Mouse (Mus musculus) embryonic facial prominence, embryonic 15.5 days (tissue): Measurements from ENCODE around the gene Syne1. TPM values are rescaled to one million over a fixed set of nuclear protein-coding genes. Genes with fewer than 3 reads are reported as not detected.

ENCODE experiments used
- ATAC-seq: fragments of 200-750 bp; cut with Nextera tagmentation; 2 replicates; pipeline ENCODE4 v1.8.0; 2017; ENCODE audit warnings: low read depth, moderate TSS enrichment; ENCODE audit not compliant: insufficient number of reproducible peaks, low FRiP score, low TSS enrichment
- H3K27ac ChIP-seq: fragments of 300-500 bp; sonication (generic); replicated peaks from 2 replicates; pipeline ENCODE4 v1.5.1; 2015; ENCODE audit warnings: mild to moderate bottlenecking, inconsistent platforms
- H3K27me3 ChIP-seq: fragments of 300-500 bp; sonication (generic); 2 replicates; pipeline ENCODE4 v1.6.1; 2015; ENCODE audit warnings: inconsistent platforms
- H3K36me3 ChIP-seq: fragments of 300-500 bp; sonication (generic); 2 replicates; pipeline ENCODE4 v1.6.1; 2015; ENCODE audit warnings: mild to moderate bottlenecking, inconsistent platforms
- H3K4me1 ChIP-seq: fragments of 300-500 bp; sonication (generic); 2 replicates; pipeline ENCODE4 v1.6.1; 2015; ENCODE audit warnings: inconsistent platforms
- H3K4me2 ChIP-seq: fragments of 300-500 bp; sonication (generic); replicated peaks from 2 replicates; pipeline ENCODE4 v1.6.1; 2015; ENCODE audit warnings: mild to moderate bottlenecking, inconsistent platforms
- H3K4me3 ChIP-seq: fragments of 300-500 bp; sonication (generic); replicated peaks from 2 replicates; pipeline ENCODE4 v1.5.1; 2015; ENCODE audit warnings: mild to moderate bottlenecking, inconsistent platforms
- H3K9ac ChIP-seq: fragments of 300-500 bp; sonication (generic); 2 replicates; pipeline ENCODE4 v1.6.1; 2015; ENCODE audit warnings: inconsistent platforms
- H3K9me3 ChIP-seq: fragments of 300-500 bp; sonication (generic); replicated peaks from 2 replicates; pipeline ENCODE4 v1.6.1; 2016; ENCODE audit warnings: inconsistent platforms
- WGBS: fragments of 180-500 bp; shearing (Covaris S2); methylation state at CpG from one replicate; pipeline ENCODE4 v1.1.7; 2015; 5-methylcytosine and 5-hydroxymethylcytosine counted together
- polyA plus RNA-seq: library from polyadenylated mRNA; unstranded; fragments of >200 nt; fragmentation: Nextera tagmentation; extraction: Ambion mirVana; gene quantifications from 2 replicates; pipeline ENCODE4 v1.2.1, GENCODE M21; 2015

Gene Syne1
- polyA plus RNA-seq, 1 experiment from 2014 or later, result 8.0 TPM

DNA sequence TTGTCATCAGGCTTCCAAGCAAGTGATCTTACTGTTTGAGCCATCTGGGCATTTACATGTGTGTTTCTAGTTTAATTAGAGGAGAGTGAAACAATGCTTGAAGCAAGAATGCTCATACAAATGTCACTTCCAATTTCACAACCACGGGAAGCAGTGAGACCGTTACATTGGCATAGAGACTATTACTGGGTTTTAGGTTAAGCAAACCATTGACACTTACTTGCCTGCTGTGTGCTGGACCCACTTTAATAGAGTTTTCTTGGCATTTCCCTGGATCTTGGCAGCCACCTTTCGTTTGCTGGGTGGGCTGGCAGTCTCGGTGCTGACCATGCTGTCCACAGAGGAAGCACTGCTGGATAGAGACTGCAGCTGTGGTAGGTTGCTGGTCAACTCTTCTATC lies 127.3 kb downstream of the Syne1 start:
- H3K27me3 ChIP-seq, result no peaks in the 10 kb centered on the region
- H3K9me3 ChIP-seq, result no peaks in the 10 kb centered on the region
- no peak overlapping the region for H3K4me2 ChIP-seq
- 66% methylated on average over 4 of the region's 4 CpGs for WGBS
- H3K4me3 ChIP-seq, result no peak overlapping the region
- no peak overlapping the region for H3K9ac ChIP-seq
- no peak overlapping the region for H3K27ac ChIP-seq
- H3K36me3 ChIP-seq, result no peaks in the 10 kb centered on the region
- no peaks in the 10 kb centered on the region for H3K4me1 ChIP-seq
- no peak for ATAC-seq

DNA sequence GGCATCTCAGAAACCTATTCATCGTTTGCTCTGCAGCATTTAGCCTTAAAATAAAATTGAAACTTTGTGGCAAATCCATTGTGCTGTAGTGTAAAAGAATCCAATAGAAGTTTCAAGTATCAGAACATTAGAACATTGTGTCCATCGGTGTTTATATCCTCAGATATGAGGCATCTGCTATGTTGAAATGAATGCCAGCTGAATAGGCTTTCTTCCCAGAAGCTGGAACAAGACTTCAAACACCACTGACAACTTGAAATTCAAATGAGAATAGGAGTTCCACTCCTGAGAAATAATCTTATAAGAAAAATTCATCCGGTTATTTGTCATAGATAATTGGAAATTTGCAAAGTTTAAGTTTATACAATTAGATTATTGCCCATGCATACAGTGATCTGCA lies 135.6 kb downstream of the Syne1 start:
- no peak overlapping the region for H3K9ac ChIP-seq
- ATAC-seq, result no peak
- no peaks in the 10 kb centered on the region for H3K36me3 ChIP-seq
- no peaks in the 10 kb centered on the region for H3K4me1 ChIP-seq
- no peaks in the 10 kb centered on the region for H3K9me3 ChIP-seq
- H3K27ac ChIP-seq, result no peak overlapping the region
- H3K4me3 ChIP-seq, result no peak overlapping the region
- no peak overlapping the region for H3K4me2 ChIP-seq
- H3K27me3 ChIP-seq, result no peaks in the 10 kb centered on the region
- 62% methylated on average over 3 of the region's 3 CpGs for WGBS

DNA sequence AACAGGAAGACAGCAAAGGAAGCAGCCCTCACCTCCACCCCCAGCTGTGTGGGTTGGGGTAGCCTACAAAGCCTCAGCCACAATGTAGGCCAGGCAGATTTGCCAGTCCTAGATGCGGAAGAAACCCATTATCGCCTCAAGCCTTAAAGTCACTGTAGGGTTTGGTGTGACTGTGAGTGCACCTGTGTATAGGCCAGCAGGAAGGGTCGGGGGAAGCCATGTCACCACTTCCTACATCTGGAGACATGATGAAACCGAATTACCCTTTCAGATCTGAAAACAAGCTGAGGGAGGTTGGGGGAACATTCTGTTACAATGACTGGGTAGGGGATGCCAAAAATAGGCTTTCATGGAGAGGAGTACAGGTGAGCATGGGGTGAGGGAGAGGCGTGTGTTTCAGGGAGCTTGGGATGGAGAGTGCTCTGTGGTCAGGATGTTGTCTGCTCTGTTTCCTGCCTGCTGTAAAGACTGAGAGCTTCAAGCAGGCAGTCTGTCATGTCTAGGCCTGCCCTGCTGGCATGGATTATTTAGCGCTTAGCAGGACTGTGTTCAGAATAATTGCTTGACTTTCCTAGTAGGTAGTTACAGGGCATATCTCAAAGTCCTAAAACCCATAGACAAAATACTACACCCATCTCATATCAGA lies 167.0 kb downstream of the Syne1 start:
- H3K36me3 ChIP-seq, result no peaks in the 10 kb centered on the region
- no peaks in the 10 kb centered on the region for H3K27me3 ChIP-seq
- no peak overlapping the region for H3K9ac ChIP-seq
- no peak overlapping the region for H3K27ac ChIP-seq
- no peak overlapping the region for H3K4me2 ChIP-seq
- H3K4me1 ChIP-seq, result no peaks in the 10 kb centered on the region
- H3K4me3 ChIP-seq, result no peak overlapping the region
- H3K9me3 ChIP-seq, result no peaks in the 10 kb centered on the region
- 61% methylated on average over 6 of the region's 6 CpGs for WGBS
- ATAC-seq, result no peak

DNA sequence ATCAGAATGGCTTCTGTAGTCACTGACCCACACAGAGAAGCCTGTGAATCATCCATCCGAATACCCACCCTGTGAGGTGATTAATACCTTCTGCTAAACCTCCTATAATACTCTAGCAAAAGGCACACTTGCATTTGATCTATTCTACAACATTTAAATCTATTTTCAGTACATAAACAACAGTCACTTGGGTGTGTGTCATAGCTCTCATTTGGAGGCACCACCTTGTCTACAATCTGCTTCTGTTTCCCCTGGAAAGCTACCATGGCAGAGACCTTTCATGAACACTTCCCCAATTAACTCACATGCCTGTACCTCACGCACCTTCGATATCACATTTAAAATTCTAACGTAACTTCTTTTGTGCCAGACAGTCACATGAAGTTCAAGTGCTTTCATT lies 169.7 kb downstream of the Syne1 start:
- Histone ChIP-seq H3K27ac (no peak overlapping the region), H3K27me3 (no peaks in the 10 kb centered on the region), H3K4me2 (no peak overlapping the region), H3K36me3 (no peaks in the 10 kb centered on the region), H3K4me1 (no peaks in the 10 kb centered on the region), H3K9me3 (no peaks in the 10 kb centered on the region), H3K4me3 (no peak overlapping the region), H3K9ac (no peak overlapping the region)
- no peak for ATAC-seq
- WGBS, result 91% methylated on average over 4 of the region's 4 CpGs

DNA sequence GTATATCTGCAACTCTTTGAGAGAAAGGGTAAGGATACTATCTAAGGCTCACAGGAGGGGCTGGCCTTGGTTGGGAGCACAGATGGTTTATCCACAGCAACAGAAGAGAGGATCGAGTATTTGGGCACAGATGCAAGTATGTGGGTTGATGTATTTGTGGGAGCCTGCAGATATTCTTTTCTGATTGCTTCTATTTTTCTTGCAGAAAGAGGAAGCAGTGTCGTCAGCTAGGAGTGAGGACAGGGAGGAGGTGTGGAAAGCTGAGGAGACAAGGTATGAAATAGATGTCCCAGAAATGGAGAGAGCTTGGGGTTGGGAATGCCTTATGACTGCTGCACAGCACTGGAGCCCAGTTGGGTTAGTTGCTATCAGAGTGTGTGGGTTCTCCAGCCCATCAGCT lies 172.3 kb downstream of the Syne1 start:
- ATAC-seq, result no peak
- 89% methylated on average over 2 of the region's 2 CpGs for WGBS
- Histone ChIP-seq H3K4me2 (no peak overlapping the region), H3K27me3 (no peaks in the 10 kb centered on the region), H3K9ac (no peak overlapping the region), H3K27ac (no peak overlapping the region), H3K4me3 (no peak overlapping the region), H3K4me1 (no peaks in the 10 kb centered on the region), H3K9me3 (no peaks in the 10 kb centered on the region), H3K36me3 (no peaks in the 10 kb centered on the region)

DNA sequence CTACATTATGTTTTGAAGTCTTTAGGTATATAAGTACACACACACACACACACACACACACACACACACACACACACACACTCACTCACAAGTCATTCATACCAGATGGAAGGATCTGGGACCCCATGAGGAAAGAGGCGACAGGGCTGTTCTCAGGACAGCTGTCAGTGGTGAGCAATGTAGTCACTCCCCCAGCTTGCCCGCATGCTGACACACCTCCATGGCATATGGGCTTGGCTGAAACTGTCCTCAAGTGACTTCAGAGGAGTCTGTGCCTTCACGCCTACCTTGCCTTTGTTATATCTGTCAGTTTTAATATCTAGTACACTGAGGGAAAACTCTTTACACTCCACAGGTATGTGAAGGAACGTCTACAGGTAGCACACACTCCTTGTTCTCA lies 181.7 kb downstream of the Syne1 start:
- Histone ChIP-seq H3K27me3 (no peaks in the 10 kb centered on the region), H3K4me3 (no peak overlapping the region), H3K27ac (no peak overlapping the region), H3K9ac (no peak overlapping the region), H3K9me3 (no peaks in the 10 kb centered on the region), H3K36me3 (no peaks in the 10 kb centered on the region), H3K4me2 (no peak overlapping the region), H3K4me1 (no peaks in the 10 kb centered on the region)
- no peak for ATAC-seq
- 65% methylated on average over 4 of the region's 4 CpGs for WGBS

DNA sequence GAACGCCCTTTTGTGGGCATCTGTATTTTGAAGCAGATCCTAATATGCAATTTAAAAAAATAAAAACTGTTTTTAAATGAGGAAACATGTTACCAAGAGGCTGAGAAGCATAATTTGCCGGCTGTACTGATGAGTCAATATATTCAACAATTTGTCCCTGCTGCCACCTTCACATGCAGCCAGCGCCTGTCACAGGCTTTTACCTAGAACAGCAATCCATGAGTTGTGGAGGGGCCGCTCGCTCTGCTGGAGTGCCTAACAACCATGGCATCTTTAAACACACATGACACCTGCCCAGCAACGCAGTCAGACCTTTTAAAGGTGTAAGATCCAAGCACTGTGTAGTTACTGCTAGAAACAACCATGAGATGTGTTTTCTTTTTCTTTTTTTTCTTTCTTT lies 183.0 kb downstream of the Syne1 start:
- no peaks in the 10 kb centered on the region for H3K27me3 ChIP-seq

DNA sequence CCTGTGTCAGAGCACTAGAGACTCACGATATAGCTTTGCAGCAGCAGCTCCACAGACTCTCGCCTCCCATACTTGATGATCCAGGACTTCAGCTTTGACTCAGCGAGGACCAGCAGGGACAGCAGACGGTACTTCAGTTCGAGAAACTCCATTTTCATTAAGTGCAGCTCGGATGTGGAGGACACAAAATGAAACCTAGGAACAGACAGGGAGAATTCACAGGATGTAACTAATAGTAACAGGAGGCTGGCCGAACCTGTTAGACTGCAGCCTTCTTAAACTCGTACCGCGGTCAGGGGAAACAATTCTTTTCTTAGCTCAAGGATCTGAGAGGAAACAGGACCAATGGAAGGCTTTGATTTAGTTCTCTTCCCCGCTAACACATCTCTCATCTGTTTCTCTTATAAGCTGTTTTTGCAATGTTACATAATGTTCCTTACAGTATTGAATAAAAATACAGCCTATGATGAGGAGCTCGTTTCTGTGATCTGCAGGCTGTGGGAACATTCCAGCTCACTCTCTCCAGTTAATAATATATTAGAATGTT lies 183.7 kb downstream of the Syne1 start:
- Histone ChIP-seq H3K4me3 (peak overlapping the region; percentile 3; the same call in 1 of the 2 replicates), H3K4me2 (no peak overlapping the region), H3K27ac (no peak overlapping the region)

More for the DNA sequence above, 183.0 kb downstream of the Syne1 start:
- no peak overlapping the region for H3K27ac ChIP-seq
- H3K9ac ChIP-seq, result no peak overlapping the region
- no peak overlapping the region for H3K4me3 ChIP-seq
- 77% methylated on average over 6 of the region's 6 CpGs for WGBS
- no peak overlapping the region for H3K4me2 ChIP-seq
- ATAC-seq, result no peak
- H3K4me1 ChIP-seq, result no peaks in the 10 kb centered on the region
- no peaks in the 10 kb centered on the region for H3K9me3 ChIP-seq
- H3K36me3 ChIP-seq, result no peaks in the 10 kb centered on the region

DNA sequence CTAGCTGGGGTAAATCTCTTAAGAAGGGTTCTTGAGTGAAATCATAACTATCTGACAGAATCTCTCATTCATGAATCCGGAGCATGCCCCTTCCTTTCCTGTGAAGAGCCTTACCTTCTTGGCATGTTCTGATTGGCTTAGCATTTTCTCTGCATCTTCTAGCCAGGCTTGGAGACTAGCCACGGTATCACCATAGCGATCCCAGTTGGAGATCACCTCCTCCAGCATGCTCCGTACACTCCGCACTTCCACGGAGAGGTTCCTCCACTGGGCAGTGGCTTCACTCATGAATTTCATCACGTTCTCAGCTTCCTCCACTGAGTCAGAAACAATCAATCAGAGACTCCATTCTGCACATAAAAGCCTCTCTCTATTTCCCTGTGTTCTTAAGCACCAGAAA lies 190.7 kb downstream of the Syne1 start:
- WGBS, result 64% methylated on average over 7 of the region's 7 CpGs
- no peaks in the 10 kb centered on the region for H3K27me3 ChIP-seq
- H3K27ac ChIP-seq, result no peak overlapping the region
- ATAC-seq, result no peak
- no peak overlapping the region for H3K4me3 ChIP-seq
- no peaks in the 10 kb centered on the region for H3K4me1 ChIP-seq
- H3K4me2 ChIP-seq, result no peak overlapping the region
- no peaks in the 10 kb centered on the region for H3K36me3 ChIP-seq
- H3K9ac ChIP-seq, result no peak overlapping the region
- H3K9me3 ChIP-seq, result no peaks in the 10 kb centered on the region

More for the DNA sequence above, 183.7 kb downstream of the Syne1 start:
- 45% methylated on average over 12 of the region's 12 CpGs for WGBS
- no peak overlapping the region for H3K9ac ChIP-seq
- no peak for ATAC-seq
- H3K9me3 ChIP-seq, result no peaks in the 10 kb centered on the region
- H3K36me3 ChIP-seq, result no peaks in the 10 kb centered on the region
- H3K4me1 ChIP-seq, result no peaks in the 10 kb centered on the region
- H3K27me3 ChIP-seq, result no peaks in the 10 kb centered on the region

DNA sequence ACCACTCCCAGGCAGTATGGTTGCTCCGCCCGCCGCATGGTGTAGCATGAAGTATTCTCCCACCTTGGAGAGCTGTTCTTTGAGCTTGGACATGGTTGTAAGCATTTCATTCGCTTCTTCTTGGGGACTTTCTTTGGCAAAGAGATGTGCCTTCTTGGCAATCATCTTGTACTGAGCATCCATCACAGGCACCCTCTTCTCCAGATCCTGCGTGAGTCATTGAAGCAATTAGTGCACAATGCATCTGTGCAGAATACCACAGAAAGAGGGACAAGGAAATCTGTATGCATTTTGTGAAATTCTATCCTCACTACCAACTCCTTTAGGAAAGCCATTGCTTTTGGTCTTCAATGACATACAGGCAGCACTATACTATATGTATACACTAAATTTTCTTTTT lies 194.7 kb downstream of the Syne1 start:
- WGBS, result 82% methylated on average over 5 of the region's 5 CpGs
- no peak overlapping the region for H3K9ac ChIP-seq
- H3K27me3 ChIP-seq, result no peaks in the 10 kb centered on the region
- no peaks in the 10 kb centered on the region for H3K9me3 ChIP-seq
- no peak overlapping the region for H3K4me3 ChIP-seq
- H3K4me1 ChIP-seq, result no peaks in the 10 kb centered on the region
- H3K4me2 ChIP-seq, result no peak overlapping the region
- no peak for ATAC-seq
- no peak overlapping the region for H3K27ac ChIP-seq
- no peaks in the 10 kb centered on the region for H3K36me3 ChIP-seq

DNA sequence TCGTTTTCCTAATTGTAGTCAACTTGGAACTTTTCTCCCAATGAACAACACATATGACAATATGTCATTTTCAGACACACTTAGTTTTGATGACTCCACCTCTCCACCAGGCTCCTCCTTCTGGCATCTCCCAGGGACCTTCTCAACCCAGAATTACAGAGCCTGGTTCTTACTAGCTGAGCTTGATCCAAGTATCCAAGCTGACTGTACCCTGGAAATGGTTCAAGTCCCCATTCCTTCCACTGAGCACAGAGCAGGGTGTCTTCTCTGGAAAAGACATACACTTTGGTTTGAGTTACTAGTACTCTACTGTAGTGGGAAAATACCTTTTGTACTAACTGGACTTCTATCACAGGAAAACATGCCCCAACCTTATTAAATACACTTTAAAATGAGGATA lies 197.9 kb downstream of the Syne1 start:
- WGBS, result 82% methylated on average over 1 of the region's 1 CpGs

DNA sequence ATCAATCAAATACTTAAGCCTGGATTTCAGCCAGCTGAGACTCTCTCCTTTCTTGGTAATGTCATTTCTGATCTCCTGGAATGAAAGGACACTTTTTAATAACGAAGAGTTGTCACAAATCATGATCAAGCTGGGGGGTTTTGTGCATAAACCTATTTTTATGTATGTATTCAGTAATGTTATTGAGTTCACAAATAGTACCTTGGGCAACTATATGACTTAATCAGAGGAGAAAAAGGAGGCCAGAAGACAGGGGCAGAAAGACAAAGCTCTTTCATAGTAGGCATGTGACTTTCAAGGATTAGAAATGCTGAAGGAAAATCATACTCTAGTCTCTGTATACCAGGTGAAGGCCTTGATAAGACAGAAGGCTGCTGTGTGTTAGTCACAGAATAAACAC lies 204.4 kb downstream of the Syne1 start:
- Histone ChIP-seq H3K4me3 (no peak overlapping the region), H3K4me1 (no peaks in the 10 kb centered on the region), H3K36me3 (no peaks in the 10 kb centered on the region), H3K9ac (no peak overlapping the region), H3K4me2 (no peak overlapping the region), H3K27ac (no peak overlapping the region), H3K9me3 (no peaks in the 10 kb centered on the region), H3K27me3 (no peaks in the 10 kb centered on the region)
- no peak for ATAC-seq
- WGBS, result 52% methylated on average over 1 of the region's 1 CpGs

More for the DNA sequence above, 197.9 kb downstream of the Syne1 start:
- Histone ChIP-seq H3K4me3 (no peak overlapping the region), H3K36me3 (no peaks in the 10 kb centered on the region), H3K9ac (no peak overlapping the region), H3K27me3 (no peaks in the 10 kb centered on the region), H3K4me2 (no peak overlapping the region), H3K9me3 (no peaks in the 10 kb centered on the region), H3K4me1 (no peaks in the 10 kb centered on the region), H3K27ac (no peak overlapping the region)
- ATAC-seq, result no peak
